Mouse (Mus musculus) urinary bladder, postnatal 25 days (tissue): ENCODE results near the gene Rtn1.
"Not testable (repeated sequence)": the region's sequence is repeated elsewhere in the genome, so short reads cannot be mapped to it uniquely, and the experiment has no call there.

Experiments used
- DNase-seq: peaks from one replicate; pipeline ENCODE4 v3.0.0; 2022; ENCODE audit warnings: low spot score

The Rtn1 gene

DNA sequence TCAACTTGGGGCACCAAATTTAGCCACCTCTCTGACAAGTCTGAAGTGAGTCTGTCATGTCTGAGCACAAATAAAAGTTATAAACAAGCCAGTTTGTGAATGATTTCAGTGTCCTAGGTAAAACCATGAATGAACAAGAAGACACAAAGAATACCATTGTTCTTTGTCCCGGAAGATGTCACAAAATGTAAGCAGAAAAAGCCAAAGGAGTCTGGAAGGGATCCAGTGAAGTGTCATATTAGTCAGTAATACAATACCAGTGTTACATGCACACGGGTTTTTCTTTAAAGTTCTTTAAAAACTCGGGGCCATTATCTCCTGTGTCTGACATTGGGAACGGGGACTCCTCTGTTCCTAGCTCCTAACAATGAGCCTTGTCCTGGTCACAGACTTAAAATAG lies 85.1 kb downstream of the Rtn1 start:
- DNase-seq, result no peak

DNA sequence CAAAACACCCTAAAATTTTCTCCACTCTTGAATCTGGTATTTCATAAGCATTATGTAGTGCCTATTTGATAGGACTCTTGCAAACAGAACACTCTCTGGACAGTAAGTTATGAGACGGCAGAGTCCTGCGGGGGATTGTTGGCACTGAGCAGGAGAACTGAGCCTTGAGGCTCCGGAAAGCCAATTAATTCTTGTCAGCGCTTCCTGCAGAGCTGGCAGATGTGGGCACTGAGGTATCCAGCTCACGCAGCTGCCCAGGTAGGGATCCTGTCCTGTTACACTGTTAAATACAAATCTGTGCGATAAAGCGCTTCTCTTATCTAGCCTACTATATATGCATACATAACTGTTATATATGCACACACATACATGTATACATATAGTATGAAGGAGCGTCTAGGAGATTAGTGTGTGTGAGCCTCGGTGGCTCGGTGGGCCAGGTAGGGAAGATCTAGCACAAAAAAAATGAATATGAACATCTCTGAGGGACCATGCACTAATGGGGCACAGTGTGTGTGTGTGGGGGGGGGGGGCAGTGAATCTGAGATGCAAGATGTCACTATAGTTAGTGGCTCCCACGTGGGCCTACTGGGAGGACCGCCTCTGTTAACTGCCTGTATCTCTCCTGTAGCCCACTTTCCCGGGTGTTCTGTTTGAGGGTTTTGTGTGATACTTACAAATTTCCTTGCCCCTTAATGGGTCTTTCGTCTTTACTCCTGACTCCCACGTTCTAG lies 93.0 kb downstream of the Rtn1 start:
- DNase-seq, result no peak

DNA sequence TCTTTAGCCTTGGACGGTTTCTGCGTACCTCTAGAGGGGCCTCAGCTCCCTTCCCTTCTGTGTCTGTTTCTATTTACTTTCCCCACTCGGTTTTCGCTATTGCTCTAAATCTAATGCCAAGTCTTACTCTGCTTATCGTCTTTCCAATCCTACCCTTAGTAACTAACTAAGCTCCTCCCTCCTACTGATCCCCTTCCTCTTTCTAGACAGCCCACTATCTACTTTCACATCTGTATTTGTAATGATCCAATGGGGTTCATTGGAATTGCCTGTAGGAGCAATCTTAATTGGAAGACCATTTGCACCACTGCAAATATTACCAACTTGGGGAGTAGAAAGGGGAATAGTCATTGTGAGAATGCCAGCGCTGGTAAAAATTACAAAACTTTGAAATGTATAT lies 98.0 kb downstream of the Rtn1 start:
- no peak for DNase-seq

DNA sequence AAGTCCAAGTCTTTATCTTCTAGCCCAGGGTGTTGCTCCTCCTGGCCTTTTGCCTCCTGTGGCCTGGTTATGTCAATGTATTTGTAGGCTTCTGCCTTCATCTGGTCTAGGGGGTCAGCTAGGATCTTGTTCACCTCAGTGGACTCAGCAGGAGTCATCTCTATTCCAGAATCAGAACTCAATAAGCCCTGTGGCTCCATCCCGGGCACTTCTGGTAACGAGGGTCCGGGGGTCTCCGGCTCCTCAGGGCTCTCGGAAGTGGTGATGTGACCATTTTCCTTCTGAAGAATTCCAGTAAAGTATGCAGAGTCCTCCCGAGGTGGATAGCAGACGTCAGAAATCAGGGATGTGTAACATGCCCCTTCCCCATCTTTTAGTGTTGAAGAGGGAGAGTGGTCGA lies 100.3 kb downstream of the Rtn1 start:
- no peak for DNase-seq

DNA sequence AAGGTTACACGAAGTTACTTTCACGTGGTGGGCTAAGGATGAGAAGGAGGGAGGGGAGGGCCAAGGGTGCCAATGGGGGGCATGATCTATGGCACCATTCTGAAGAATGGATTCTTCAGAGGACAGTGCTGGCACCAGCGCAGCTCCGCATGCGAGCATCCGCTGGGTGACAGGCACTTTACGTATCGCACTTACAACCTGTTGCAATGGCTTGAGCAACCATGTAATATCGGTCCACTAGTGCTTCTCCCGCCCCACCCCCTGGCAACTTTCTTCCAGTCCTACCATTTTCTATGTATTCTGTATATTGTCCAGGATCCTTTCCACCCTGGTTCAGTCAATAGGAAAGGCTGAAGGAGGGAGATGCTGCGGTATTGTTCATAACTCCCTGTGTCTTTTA lies 102.6 kb downstream of the Rtn1 start:
- DNase-seq, result no peak

DNA sequence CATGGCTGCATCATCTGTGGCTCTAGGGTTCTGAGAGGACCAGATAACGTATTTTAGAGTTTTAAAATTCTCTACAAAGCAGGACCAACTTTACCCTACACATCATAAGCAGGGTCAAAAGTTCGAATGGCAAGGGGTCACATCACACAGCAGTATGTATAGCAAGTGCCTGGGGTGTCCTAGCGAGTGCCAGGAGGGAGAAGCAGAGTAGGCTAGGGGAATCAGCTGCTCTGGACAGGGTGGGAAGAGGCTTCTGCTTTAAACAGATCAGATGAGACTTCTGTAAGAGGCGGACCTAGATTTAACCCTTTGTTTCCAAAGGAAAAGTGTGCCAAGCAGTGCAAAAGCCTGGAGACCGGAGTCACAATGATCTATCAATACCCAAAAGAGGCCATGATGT lies 103.4 kb downstream of the Rtn1 start:
- no peak for DNase-seq

DNA sequence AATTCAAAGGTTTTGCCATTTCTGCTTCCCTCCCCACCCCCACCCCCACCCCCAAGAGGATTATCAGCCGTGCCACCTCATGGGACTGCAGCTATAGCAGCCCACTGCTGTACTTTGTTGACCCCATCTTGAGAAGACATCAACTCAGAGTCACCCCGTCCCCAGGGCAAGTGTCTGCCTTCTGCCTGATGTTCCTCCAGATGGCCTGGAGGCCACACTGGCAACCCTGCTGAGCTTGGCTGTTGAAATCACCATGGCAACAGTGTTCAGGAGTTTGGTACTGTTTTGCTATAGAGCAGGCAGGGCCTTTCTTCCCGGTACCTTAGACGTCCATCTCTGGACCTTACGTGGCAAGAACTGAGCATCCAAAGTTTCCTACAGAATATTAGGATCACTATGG lies 103.9 kb downstream of the Rtn1 start:
- no peak for DNase-seq

DNA sequence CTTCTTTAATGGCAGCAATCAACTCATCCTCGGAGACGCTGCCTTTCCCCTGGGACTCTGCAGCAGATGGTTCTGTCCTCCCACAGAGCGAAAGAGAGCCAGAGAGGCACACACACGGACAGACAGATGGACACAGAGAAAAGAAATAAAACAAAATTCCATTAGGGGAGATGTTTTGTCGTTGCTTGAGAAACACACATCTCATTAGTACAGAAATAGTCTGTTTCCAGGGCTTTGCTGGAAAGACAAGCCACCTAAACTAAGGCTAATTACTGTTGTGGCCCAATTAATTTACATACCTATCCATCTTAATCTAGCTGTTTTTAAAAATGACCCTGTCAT lies 104.5 kb downstream of the Rtn1 start:
- no peak for DNase-seq

DNA sequence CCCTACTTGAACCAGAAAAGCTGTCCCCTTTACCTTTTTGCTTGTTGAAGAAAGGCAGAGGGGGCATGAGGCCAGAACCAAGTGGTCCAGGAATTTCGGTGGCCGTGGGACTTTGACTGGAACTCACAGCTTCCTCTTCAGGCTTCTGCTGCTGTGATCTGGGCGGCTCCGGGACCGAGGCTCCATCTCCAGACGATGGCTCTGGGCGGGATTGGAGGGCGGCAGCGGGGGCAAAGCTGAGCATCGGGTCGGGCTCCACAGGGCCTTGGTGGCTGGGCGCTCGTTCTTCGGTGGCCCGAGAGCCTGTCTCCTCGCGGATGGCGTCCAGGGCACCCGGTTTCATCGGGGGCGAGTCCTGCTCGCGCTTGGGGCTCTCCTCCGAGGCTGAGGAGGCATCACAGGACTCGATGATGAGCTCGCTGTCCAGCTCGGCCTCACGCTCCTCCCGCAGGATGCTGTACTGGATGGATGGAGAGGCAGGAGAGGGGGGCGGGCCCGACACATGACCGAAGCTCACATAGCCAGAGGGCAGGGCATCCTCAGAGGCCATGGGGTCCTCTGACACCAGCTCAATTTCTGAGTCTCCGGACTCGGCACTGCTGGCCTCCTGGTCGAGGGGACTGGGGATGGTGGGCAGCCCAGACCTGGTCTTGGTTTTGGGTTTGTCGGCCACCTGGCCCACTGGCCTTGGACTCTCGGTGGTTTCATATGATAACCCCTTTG lies 105.1 kb downstream of the Rtn1 start:
- DNase-seq, result no peak

DNA sequence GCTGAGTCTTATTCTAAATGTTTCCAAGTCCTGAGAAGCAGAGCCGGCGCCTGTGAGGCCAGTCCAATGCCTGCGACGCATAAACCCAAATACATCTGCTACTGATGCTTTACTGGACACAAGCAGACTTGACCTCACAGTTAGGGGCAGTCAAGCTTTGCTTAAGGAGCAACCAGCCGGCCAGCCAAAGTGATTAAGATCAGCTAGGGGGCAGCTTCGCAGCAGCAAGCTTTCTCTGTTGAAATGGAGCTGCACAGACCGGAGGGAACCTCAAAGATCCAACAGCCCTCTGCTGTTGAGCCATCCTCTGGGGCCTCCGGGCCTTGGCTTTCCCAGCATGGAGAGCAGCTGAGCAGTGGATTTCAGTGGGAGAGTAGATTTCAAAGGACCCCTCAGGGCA lies 107.4 kb downstream of the Rtn1 start:
- DNase-seq, result no peak

DNA sequence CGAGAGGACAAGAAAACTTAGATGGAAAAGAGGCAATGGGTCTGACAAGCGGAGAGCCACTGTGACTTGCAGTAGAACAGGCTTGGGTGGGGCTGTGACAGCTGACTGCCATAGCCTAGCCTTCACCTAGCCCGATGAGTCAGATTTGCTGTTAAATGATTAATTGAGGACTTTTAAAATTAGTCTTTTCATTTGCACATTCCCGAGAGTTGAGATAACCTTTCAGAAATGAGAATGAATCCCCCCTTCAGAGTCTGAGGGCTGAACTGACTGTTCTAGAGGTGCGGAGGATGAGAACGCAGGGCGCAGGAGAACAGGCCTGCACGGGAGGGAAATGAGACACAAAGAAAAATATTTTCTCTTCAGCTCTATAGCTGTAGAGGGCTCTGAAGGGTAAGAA lies 107.9 kb downstream of the Rtn1 start:
- no peak for DNase-seq

DNA sequence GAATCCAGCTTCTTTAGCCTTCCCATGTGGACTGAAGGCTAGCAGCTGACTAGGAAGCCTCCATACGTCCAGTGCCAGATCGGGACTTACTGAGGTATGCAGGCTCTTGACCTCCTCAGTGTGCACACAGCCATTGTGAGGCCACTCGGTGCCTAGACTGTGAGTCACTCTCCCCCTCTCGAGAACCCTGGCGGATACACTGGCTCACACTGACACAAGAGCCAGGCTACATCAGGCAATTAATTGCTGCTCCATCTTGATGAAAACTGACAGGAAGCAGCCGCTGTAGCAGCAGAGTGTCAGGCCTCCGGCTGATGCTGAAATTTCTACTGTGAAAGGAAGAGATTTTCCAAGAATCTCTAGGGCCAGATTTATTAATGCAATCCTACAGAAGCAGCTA lies 110.6 kb downstream of the Rtn1 start:
- DNase-seq, result no peak

DNA sequence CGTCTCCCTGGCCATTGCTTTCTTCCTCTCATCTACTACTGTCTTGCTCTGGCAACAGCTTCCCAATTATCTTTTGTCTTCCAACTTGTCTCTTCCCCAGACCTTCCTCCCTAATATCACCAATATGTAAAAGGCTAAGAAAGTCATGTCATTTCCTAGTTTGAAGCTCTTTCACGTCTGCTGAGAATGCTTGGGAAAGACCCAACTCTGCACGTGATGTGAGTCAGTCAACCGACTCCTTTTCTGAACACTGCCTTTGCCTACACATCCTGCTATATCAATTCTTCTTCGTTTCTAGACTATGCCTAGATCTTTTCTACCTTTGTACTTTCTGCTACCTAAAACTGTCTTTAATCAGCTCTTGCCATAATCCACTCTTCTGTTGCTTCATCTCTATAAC lies 112.3 kb downstream of the Rtn1 start:
- DNase-seq, result no peak

DNA sequence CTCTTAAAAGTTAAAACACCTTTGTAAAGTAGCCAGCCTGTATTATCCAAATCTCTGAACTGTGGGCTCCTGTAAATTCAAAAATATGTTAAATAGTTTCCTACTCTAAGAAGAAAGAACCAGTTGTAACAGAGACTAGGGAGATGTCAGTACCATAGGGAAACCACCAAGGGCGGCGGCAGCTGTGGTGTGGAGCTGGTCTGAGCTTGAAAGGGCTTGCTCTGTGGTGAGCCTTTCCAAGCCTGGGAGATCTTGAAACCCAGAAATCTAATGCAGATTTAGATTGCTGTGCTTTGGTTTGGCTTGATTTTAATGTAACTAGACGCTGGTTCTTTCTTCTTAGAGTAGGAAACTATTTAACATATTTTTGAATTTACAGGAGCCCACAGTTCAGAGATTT lies 115.7 kb downstream of the Rtn1 start:
- DNase-seq, result not testable (repeated sequence)

DNA sequence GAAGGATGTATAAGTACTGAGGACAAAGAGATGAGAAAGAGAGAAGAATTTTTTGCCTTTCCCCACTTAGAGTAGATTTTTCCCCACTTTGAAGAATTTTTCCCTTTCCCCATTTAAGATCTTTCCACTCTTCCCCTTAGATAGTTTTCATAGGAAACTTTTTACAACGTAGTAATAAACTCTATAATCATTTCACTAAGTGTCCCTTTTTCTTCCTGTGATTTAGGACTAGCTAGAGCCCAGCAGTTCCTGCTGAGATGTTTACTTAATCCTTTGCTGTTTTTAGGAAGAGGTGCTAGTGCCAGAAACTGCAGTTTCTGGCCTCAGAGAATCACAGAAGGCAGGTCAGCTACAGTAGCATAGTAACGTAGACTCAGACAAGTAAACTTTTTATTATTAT lies 116.3 kb downstream of the Rtn1 start:
- DNase-seq, result no peak

DNA sequence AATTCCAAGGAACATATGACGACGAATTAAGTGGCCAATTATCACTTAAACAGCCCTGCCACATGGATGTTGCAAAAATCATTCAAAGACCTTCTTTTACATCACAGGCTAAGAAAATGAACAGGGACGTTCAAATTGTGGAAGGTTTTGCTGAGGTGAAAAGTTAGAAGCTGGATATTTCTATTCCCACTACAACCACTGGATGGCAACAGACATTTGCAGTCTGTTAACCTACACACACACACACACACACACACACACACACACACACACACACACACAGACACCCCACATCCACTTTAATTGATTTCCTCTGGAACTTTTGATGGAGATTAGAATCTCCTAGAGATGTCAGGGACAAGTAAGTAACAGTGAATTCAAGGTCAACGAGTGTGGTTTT lies 117.6 kb downstream of the Rtn1 start:
- no peak for DNase-seq

DNA sequence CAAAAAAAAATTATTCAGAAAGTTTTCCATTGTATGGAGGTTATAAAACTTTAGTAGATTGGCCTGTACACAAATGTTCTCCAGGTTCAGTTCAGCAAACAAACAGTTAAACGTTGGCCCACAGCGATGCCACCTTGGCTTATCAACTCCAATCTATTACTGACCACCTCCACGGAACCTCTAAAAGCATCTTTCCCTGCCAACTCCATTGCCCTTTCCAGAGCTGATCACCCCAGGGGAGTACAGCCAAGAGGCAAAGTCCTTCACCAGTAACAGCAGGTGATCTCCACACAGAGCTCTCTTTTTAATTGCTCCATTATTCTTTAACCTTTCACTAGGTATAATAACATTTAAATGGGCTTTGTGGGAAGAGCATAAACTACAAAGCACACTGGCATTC lies 120.6 kb downstream of the Rtn1 start:
- DNase-seq, result no peak

DNA sequence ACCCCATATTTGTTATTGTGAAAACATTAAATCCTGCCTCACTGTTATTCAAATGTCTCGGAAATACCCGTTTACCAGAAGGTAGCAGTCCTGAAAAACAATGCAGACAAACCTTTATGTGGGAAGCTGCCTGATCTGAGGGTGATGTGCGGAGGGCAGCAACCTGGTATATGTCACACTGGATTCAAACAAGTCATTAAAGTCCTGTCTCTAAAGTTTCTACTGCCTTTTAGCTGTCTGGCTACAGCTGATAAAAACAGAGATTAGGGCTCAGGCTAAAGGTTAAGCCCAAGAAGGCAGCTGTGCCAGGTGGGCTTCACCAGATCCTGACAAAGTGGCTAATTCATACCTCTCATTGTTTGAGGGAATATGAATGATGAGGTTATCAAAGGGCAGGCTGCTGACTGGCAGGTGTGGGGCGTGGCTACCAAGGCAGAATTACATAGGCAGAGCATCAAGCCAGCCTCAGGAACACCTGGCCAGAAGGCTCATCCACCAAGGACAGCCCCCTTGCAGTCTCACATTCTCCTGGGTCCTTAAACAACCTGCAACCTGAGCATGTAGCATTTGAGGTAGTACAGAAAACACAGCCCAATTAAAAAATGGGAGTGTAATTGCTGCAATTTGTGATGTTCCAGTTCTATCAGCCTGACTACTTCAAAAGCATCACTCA lies 121.4 kb downstream of the Rtn1 start:
- no peak for DNase-seq

DNA sequence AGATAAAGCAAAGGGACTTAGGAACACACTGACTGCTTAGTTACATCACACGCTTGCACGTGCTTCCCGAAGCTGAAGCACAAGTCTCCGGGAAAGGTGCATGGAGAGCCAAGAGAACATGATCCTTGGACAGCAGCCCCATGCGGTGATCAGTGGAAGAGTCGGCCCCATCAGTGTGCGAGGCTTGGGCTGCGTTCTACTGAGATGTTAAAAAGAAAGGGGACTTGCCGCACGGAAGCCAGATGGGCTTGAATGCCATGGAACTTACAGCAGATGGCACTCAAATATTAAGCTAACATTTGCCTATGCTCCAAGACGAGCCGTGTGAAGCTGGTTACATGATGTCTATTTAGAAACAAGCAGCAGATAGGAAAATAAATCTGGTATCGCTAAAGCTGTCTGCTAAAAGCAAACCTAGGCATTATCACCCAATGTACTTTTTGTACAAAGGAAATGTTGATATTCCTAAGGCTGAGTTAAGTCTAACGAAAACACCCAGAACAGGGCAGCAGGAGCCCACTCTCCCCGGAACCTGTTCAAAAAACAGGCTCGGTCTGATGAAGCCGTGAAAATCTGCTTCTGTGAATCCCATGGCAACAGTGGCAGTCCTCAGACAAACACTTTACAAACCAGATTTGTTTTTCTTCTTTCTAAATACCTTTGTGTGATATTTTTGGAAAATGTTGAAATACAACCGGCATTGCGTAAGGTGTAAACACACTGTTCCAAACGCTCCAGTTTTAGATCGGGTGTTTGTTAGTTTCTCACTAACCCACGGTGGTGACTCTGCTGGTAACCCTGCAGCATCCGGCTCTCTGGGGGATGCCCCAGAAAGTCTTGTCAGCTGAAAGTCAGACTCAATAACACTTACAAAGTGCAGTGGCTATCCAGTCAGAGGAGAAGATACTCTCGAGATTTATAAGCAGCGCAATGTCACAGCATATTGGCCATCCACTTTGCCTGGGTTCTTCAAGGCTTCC lies 123.2 kb downstream of the Rtn1 start:
- DNase-seq, result no peak

DNA sequence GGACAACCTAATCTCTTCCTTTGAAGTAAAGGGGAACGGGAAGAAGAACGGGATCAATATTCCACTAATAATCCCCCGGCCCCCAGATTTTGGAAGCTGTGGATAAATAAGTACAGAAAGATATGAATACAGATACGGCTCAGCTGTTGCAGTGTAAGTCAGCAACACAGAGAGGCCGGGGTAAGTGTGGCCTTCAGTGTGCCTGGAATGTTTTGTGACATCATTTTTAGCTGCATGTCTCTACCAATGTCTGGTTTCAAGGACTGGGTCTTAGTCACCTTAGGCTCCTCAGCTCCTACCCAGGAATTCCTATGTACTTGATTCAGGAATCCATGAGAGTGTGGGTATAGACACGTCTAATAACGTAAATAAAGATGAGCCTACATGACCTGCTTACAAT lies 124.3 kb downstream of the Rtn1 start:
- DNase-seq, result no peak

DNA sequence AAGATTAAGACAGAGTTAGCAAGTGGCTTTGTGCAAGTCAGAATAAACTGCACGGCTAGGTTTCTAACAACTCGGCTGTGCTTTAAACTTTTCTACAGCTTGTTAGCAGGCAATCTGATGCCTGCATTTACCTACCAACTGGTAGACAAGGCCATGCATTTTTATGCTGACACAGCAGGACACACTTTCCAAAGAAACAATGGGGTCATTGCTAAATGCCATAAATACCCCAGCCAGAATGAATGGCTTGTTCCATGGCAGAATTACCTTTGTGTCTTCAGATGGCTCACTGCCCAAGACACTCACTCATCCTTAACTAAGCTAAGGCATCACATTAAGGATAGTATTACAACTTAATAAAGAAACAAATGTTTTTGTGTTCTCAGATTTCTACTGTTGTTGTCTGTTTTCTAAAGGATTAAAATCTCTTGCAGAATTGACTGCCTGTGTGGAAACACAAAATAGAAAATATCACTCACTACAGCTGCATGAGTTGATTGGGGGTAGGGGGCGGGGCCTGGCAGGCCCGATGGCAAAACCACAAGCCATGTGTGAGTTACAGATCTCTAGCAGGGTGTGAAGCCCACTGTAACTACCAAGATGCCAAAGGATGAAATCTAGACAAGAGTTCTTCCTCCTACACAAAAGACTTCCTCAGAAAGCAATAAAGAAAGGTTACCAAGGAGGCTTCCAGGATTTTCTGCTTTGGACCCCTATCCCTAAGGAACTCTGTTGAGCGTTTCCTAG lies 129.6 kb downstream of the Rtn1 start:
- DNase-seq, result no peak
